Mouse (Mus musculus) right cerebral cortex, adult 2 months (tissue): Measurements from ENCODE around the gene Ermard.
"Not testable (repeated sequence)": the region's sequence is repeated elsewhere in the genome, so short reads cannot be mapped to it uniquely, and the experiment has no call there.

Experiments
- DNase-seq, 2 experiments: peaks; one replicate each; pipeline ENCODE4 v3.0.0; 2021 to 2022; ENCODE audit warnings: low spot score in 2 of 2

The Ermard gene

GRCm38 (mm10) chr17:15041175-15041729 lies at the start of gene Ermard, which contains the start of the genes Tcte3 and Gm3448:
Ermard (plus strand) TSS chr17:15041208.
Tcte3 (minus strand) TSS chr17:15041488.
Gm3448 (minus strand) TSS chr17:15041537.
- peak in 1 of 2 experiments; percentile 41 for DNase-seq

- not testable (repeated sequence) for DNase-seq
Measured at GRCm38 (mm10) chr17:14992522-14993138, 48.4 kb upstream of the Ermard start.

DNA sequence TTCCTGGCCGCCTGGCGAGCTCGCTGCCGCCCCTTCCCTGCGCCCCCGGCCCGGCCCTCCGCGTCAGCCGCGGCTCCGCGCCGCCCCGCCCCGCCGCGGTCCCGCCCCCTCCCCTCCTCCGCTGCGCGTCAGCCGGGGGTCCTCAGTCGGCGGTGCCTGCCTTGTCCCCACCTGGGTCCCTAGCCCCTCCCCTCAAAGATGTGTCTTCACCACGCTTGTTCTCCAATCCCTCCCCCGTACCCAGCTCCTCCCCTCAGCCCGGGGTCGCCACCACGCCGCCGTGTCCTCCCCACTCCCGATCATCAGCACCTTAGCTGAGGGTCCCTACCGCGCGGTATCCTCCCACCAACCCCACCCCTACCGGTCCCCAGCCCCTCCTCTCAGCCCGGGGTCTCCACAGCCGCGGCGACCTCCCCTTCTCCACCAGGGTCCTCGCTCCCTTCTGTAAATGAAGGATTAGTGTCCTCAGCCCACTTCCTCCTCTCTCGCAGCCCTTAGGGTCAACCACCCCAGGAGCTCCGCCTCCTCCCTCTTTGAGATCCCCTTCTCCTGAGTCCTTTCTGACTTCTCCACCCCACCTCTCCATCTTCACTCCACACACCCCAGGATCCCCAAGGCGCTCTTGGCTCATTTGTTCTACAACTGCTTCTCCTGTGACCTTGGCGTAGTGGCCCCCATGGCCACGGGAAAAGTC lies 47.7 kb upstream of the Ermard start:
- DNase-seq: not testable (repeated sequence)

GRCm38 (mm10) chr17:14994140-14994539 lies 46.9 kb upstream of the Ermard start:
- not testable (repeated sequence) for DNase-seq

DNA sequence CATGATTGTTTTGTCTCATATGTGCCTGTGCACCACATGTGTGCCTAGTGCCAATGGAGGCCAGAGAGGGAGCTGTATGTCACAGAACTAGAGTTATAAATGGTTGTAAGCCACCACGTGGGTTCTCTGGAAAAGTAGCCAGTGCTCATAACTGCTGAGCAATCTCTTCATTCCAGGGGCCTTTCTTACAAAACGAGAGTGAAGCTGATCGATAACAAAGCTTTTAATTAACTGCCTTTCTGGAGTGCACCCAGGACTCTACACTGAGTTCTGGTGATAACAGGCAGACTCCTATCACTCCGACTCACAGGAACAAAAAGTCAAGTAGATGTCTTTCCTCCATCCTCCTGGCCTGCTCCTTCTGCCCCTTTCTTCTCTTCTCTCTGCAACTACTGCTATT lies 41.0 kb upstream of the Ermard start:
- DNase-seq: not testable (repeated sequence)

GRCm38 (mm10) chr17:15009088-15009487 lies 31.9 kb upstream of the Ermard start:
- DNase-seq: not testable (repeated sequence)

DNA sequence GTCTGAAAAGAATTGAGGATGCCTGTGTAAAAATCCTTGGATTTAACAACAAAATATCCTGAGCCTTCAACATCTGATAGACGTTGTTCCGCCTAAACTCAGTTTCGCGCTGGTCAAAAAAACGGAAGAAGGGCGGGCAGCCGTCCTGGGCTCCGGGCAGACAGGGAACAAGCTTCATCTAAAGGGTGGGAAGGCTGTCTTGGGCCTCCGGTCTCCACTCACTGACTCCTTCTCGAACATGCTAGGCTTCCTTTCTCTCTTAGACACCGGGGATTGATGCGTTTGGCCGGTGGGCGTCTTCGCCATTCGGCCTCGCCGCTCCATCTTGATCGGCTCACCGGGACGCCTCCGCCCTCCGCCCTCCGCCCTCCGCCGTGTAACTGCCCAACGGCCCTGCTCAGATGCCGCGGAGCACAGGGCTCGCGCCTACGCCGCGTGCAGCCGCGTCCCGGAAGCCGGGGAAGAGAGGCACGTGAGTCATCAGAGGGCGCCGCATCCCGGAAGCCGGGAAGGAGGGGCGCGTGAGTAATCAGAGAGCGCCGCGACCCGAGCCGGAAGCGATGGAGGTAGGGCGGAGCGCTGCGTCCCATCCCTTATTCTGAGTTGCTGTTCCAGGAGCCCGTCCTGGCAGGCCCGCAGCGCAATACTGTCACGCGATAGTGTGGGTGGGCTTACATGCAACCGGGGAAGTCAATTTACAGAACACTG lies 31.1 kb upstream of the Ermard start, which contains the start of gene Gm3435:
Gene Gm3435 (plus strand): TSS at position 471 of the 708 bp plus-strand sequence.
- DNase-seq: not testable (repeated sequence)

DNA sequence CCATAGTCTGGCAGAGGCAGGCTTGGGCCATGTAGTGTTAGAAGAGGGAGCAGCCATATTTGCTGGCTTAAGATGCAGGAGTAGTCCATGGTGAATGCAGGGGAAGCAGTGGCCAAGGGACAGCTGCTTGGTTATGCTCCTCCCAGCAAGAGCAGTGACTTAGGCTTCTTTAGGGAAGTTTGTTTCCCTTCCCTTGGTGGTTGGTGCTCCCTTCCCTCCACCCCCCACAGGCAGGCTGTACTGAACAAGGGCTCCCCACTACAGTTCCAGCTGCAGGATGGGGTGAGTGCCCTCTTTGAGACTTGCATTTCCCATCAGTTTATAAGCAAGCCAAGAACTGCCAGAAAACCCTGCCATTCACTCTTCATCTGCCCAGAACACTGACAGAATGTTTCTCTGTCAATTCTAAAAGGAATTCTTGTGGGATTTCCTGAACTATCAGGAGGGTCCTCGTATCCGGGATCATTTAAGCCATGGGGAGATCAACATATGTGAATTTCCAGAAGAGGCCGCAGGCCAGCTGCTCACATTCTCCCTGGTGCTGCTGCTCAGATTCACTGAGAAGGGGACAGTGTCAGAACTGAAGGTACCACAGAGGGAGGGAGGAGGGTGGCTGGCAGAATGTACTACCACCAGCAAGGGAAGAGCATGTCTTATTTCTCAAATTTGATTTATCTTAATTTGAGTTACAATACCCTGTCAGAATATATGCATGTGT lies 19.3 kb upstream of the Ermard start:
- peak; percentile 5 to 17 for DNase-seq

DNA sequence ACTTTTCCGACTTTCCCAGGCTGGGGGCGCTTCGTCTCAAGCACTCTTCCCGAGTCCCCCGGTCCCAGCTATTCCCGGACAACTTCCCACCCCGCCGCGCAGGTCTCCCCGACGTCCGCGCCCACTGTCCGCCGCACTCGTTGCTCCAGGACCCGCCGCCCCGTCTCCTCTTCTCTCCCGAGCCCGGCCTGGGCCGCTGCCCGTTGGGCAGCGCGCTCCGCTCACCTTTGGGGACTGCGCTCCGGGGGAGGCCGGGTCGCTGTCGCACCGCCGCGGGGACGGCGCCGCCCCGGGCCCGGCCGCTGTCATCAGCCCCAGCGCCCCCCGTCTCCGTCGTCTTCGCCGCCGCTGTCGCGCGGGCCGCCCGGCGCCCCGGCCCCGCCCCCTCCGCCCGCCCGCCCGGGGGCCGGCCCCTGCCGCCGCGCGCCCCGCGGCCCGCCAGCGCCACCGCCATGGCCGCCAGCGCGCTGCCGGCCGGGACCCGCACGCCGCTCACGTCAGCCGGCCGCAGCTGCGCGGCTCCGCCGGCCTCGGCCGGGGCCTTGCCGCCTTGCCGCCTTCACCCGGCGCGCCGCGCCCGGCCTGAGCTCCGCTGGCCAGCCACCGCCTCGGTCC lies 17.0 kb upstream of the Ermard start:
- not testable (repeated sequence) for DNase-seq

- DNase-seq: not testable (repeated sequence)
Measured at GRCm38 (mm10) chr17:15024502-15025193, 16.4 kb upstream of the Ermard start.

DNA sequence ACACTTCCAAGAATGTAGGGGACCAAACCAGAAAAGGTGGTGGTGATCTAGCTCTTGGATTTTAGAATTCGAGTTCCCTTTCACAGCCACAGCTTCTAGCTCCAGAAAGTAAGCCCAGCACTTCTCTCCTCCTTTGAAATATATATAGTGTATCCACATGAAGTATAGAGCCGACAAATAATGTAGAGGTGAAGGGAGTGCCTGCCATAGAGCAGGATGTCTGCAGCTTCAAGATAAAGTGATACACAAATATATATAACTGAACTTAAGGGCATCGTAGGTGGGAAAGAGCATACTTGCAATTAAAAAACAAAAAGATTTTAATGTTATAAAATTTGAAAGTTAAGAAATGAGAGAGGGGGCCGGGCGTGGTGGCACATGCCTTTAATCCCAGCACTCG lies 15.5 kb upstream of the Ermard start:
- DNase-seq: not testable (repeated sequence)

GRCm38 (mm10) chr17:15031414-15031813 lies 9.6 kb upstream of the Ermard start:
- not testable (repeated sequence) for DNase-seq

DNA sequence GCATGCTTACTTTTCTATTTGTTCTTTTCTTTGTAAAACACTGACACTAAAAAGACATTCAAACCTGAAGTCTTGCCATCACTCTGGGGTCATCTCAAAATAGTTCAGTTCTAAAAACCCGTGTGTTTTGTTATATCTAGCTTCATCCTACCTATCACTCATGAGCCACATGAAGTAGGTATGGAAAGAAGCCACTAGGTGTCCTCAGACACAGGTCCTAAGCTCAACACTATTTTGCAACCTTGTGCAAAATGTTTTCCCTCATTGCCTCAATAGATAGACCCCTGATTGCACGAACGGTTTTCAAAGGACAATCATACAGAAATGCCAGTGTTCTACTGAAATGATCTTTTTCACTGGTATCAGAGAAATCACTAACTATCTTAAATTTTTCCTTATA lies 553 bp upstream of the Ermard start:
- DNase-seq: not testable (repeated sequence)

DNA sequence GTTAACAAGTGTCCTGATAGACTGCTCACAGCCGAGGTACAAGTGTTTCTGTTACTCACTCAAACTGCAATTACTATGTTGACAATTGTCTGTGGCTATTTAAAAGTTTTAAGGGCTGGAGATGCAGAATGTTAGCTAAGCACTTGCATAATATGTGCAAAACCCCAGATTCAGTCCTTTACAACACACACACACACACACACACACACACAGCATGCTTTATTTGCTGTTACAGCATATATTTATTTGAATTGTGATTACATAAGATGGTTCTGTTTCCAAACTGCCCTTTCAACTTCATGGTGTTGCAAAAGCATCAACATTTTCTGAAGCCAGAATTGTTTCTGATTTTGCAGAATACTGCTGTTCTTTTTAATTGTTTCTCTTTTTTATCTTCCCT lies 9.3 kb downstream of the Ermard start:
- DNase-seq: not testable (repeated sequence)

GRCm38 (mm10) chr17:15052766-15053165 lies 11.8 kb downstream of the Ermard start:
- DNase-seq: not testable (repeated sequence)

DNA sequence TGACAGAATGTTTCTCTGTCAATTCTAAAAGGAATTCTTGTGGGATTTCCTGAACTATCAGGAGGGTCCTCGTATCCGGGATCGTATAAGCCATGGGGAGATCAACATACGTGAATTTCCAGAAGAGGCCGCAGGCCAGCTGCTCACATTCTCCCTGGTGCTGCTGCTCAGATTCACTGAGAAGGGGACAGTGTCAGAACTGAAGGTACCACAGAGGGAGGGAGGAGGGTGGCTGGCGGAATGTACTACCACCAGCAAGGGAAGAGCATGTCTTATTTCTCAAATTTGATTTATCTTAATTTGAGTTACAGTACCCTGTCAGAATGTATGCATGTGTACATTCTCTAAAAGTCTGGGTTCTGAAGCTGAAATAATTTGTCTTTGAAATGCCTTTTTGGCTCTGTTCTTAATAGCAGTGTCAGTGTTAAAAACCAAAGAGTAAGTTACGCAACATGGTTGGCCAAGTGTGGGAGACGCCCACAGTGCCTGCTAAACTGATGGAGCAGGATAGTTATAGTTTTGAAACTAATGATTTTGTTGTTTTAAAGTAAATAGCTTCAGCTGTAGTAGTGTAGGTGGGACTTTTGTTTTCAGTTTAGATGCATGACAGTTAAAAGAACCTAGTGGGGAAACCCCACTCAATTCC lies 12.3 kb downstream of the Ermard start:
- DNase-seq: not testable (repeated sequence)

DNA sequence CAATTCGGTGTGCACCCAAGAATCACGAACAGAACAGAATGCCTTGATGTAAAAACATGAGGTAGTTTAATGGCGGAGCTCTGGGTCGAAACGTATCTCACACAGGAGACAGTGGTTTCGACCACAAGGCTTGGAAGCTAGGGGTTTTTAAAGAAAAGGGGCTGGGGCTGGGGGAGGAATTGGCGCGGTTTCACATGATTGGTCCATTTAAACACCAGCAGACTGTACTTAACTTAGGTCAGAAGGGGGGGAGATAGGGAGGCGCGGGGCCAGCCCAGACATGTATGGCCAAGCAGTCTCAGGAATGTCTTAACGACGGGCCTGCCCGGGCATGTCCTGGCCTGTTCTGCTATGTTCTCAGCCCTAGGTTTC lies 12.8 kb downstream of the Ermard start:
- not testable (repeated sequence) for DNase-seq

DNA sequence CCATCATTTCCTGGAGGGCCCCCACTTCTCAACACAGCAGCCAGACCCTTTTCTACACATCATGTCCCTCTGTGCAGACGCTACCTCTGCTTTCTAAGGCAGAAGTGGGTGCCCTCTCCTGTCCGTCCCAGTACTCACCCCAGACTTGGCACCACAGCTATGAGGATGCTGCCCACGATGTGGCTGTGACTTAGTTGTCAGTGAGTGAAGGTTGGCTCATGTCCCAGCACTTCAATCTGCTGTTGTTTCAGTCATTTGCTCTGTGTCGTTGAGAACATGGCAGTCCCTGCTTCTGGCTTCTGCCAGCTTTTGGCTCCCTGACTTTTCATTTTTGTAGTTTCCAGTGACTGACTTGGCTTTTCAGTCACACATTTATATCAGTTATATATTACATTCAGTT lies 14.9 kb downstream of the Ermard start:
- peak; percentile 48 to 55 for DNase-seq

- DNase-seq: no peak
Measured at GRCm38 (mm10) chr17:15058161-15058591, 17.2 kb downstream of the Ermard start.

GRCm38 (mm10) chr17:15059646-15060045 lies 18.6 kb downstream of the Ermard start:
- DNase-seq: no peak
